Mouse (Mus musculus) liver, embryonic 13.5 days (tissue): ENCODE measurements around the gene Sbno2. TPM values are rescaled to one million over a fixed set of nuclear protein-coding genes. Genes with fewer than 3 reads are reported as not detected.

Experiments
- ATAC-seq: fragments of 200-750 bp; cut with Nextera tagmentation; 2 replicates; pipeline ENCODE4 v1.8.0; 2017; ENCODE audit warnings: low read depth, mild to moderate bottlenecking, moderate number of reproducible peaks, moderate library complexity
- DNase-seq: peaks from one replicate; pipeline ENCODE4 v3.0.0; 2022
- H3K27ac ChIP-seq: fragments of 300-500 bp; sonication (generic); 2 replicates; pipeline ENCODE4 v1.5.1; 2015; ENCODE audit warnings: moderate library complexity, mild to moderate bottlenecking, inconsistent platforms
- H3K27me3 ChIP-seq: fragments of 300-500 bp; sonication (generic); 2 replicates; pipeline ENCODE4 v1.6.1; 2015; ENCODE audit warnings: mild to moderate bottlenecking, inconsistent platforms
- H3K36me3 ChIP-seq: fragments of 300-500 bp; sonication (generic); 2 replicates; pipeline ENCODE4 v1.6.1; 2015; ENCODE audit warnings: mild to moderate bottlenecking, inconsistent platforms
- H3K4me1 ChIP-seq: fragments of 300-500 bp; sonication (generic); replicated peaks from 2 replicates; pipeline ENCODE4 v1.6.1; 2015; ENCODE audit warnings: inconsistent platforms
- H3K4me2 ChIP-seq: fragments of 300-500 bp; sonication (generic); 2 replicates; pipeline ENCODE4 v1.6.1; 2015; ENCODE audit warnings: inconsistent platforms, mild to moderate bottlenecking, moderate library complexity
- H3K4me3 ChIP-seq: fragments of 300-500 bp; sonication (generic); replicated peaks from 2 replicates; pipeline ENCODE4 v1.5.1; 2015; ENCODE audit warnings: mild to moderate bottlenecking, inconsistent platforms
- H3K9ac ChIP-seq: fragments of 300-500 bp; sonication (generic); 2 replicates; pipeline ENCODE4 v1.6.1; 2015; ENCODE audit warnings: mild to moderate bottlenecking, inconsistent platforms
- H3K9me3 ChIP-seq: fragments of 300-500 bp; sonication (generic); replicated peaks from 2 replicates; pipeline ENCODE4 v1.6.1; 2016; ENCODE audit warnings: inconsistent platforms
- WGBS: fragments of 180-500 bp; shearing (Covaris S2); methylation state at CpG from one replicate; pipeline ENCODE4 v1.1.7; 2015; ENCODE audit not compliant: insufficient replicate concordance; 5-methylcytosine and 5-hydroxymethylcytosine counted together
- polyA plus RNA-seq: library from polyadenylated mRNA; unstranded; fragments of >200 nt; fragmentation: Nextera tagmentation; extraction: Ambion mirVana; gene quantifications from 2 replicates; pipeline ENCODE4 v1.2.1, GENCODE M21; 2015

Gene Sbno2
- polyA plus RNA-seq, 1 experiment from 2014 or later: 9.2 TPM

GRCm38 (mm10) chr10:80147719-80148601, 42.6 kb upstream of the Sbno2 start, which contains the start of gene Midn:
Gene Midn, plus strand, starts transcription at chr10:80148272.
- WGBS: under 1% methylated on average over 36 of the region's 42 CpGs
- peaks cover 70% of the 10 kb centered on the region for H3K36me3 ChIP-seq
- peak within 1 kb of the TSS; percentile 99 for H3K4me2 ChIP-seq
- DNase-seq (peak; percentile 70), ATAC-seq (peak; percentile 33)
- peaks cover 88% of the 10 kb centered on the region for H3K4me1 ChIP-seq
- no peaks in the 10 kb centered on the region for H3K9me3 ChIP-seq
- peak within 1 kb of the TSS; percentile 91 for H3K4me3 ChIP-seq
- H3K27ac ChIP-seq: peak within 1 kb of the TSS; percentile 98
- peak within 1 kb of the TSS; percentile 90 for H3K9ac ChIP-seq
- no peaks in the 10 kb centered on the region for H3K27me3 ChIP-seq

GRCm38 (mm10) chr10:80147146-80147718, 41.9 kb upstream of the Sbno2 start:
- peak overlapping the region; percentile 91 for H3K4me3 ChIP-seq
- 25% methylated on average over 5 of the region's 5 CpGs for WGBS
- no peaks in the 10 kb centered on the region for H3K9me3 ChIP-seq
- H3K27me3 ChIP-seq: no peaks in the 10 kb centered on the region
- DNase-seq: peak; percentile 53
- ATAC-seq: no peak
- peak overlapping the region; percentile 90 for H3K9ac ChIP-seq
- peaks cover 62% of the 10 kb centered on the region for H3K36me3 ChIP-seq
- H3K4me1 ChIP-seq: peaks cover 88% of the 10 kb centered on the region
- H3K4me2 ChIP-seq: peak overlapping the region; percentile 99
- H3K27ac ChIP-seq: peak overlapping the region; percentile 98

- 62% methylated on average over 4 of the region's 4 CpGs for WGBS
- Histone ChIP-seq H3K9me3 (no peaks in the 10 kb centered on the region), H3K4me1 (peaks cover 85% of the 10 kb centered on the region), H3K4me3 (peak overlapping the region; percentile 91; the same call in 1 of the 2 replicates), H3K4me2 (peak overlapping the region; percentile 99), H3K27ac (peak overlapping the region; percentile 98), H3K27me3 (no peaks in the 10 kb centered on the region), H3K36me3 (peaks cover 56% of the 10 kb centered on the region), H3K9ac (peak overlapping the region; percentile 90)
- no peak for ATAC-seq
- no peak for DNase-seq
Measured at GRCm38 (mm10) chr10:80146568-80147011, 41.2 kb upstream of the Sbno2 start.

- no peak for ATAC-seq
- peaks cover 49% of the 10 kb centered on the region for H3K36me3 ChIP-seq
- peak overlapping the region; percentile 16 for H3K4me3 ChIP-seq
- 61% methylated on average over 6 of the region's 6 CpGs for WGBS
- no peak for DNase-seq
- H3K9ac ChIP-seq: peak overlapping the region; percentile 90
- H3K9me3 ChIP-seq: no peaks in the 10 kb centered on the region
- H3K27ac ChIP-seq: peak overlapping the region; percentile 98
- H3K4me2 ChIP-seq: peak overlapping the region; percentile 99
- peaks cover 83% of the 10 kb centered on the region for H3K4me1 ChIP-seq
- H3K27me3 ChIP-seq: no peaks in the 10 kb centered on the region
Measured at GRCm38 (mm10) chr10:80145896-80146295, 40.5 kb upstream of the Sbno2 start.

- peaks cover 82% of the 10 kb centered on the region for H3K4me1 ChIP-seq
- no peaks in the 10 kb centered on the region for H3K9me3 ChIP-seq
- peak overlapping the region; percentile 98 for H3K27ac ChIP-seq
- 71% methylated on average over 20 of the region's 20 CpGs for WGBS
- no peaks in the 10 kb centered on the region for H3K27me3 ChIP-seq
- H3K36me3 ChIP-seq: peaks cover 42% of the 10 kb centered on the region
- ATAC-seq (no peak), DNase-seq (peak; percentile 61)
- peak overlapping the region; percentile 99 for H3K4me2 ChIP-seq
- peak overlapping the region; percentile 90 for H3K9ac ChIP-seq
- no peak overlapping the region for H3K4me3 ChIP-seq
Measured at GRCm38 (mm10) chr10:80144864-80145838, 39.8 kb upstream of the Sbno2 start.

- H3K9ac ChIP-seq: no peak overlapping the region
- H3K36me3 ChIP-seq: peaks cover 36% of the 10 kb centered on the region
- ATAC-seq (no peak), DNase-seq (no peak)
- no peak overlapping the region for H3K4me2 ChIP-seq
- peaks cover 86% of the 10 kb centered on the region for H3K4me1 ChIP-seq
- 0 out of 2 replicates have a peak overlapping the region, but pooled peaks have one; percentile 82 for H3K4me3 ChIP-seq
- H3K9me3 ChIP-seq: no peaks in the 10 kb centered on the region
- peak overlapping the region; percentile 98; the same call in 1 of the 2 replicates for H3K27ac ChIP-seq
- WGBS: 89% methylated on average over 12 of the region's 12 CpGs
- H3K27me3 ChIP-seq: peaks cover 9% of the 10 kb centered on the region
Measured at GRCm38 (mm10) chr10:80144159-80144558, 38.8 kb upstream of the Sbno2 start.

- DNase-seq (no peak), ATAC-seq (no peak)
- 88% methylated on average over 7 of the region's 7 CpGs for WGBS
- Histone ChIP-seq H3K4me3 (peak overlapping the region; percentile 82), H3K9ac (peak overlapping the region; percentile 14; the same call in 1 of the 2 replicates), H3K4me1 (peaks cover 91% of the 10 kb centered on the region), H3K27me3 (peaks cover 14% of the 10 kb centered on the region), H3K9me3 (no peaks in the 10 kb centered on the region), H3K4me2 (peak overlapping the region; percentile 96), H3K36me3 (peaks cover 36% of the 10 kb centered on the region), H3K27ac (no peak overlapping the region)
Measured at GRCm38 (mm10) chr10:80143664-80144063, 38.3 kb upstream of the Sbno2 start.

GRCm38 (mm10) chr10:80142530-80142925, 37.2 kb upstream of the Sbno2 start:
- H3K4me1 ChIP-seq: peaks cover 93% of the 10 kb centered on the region
- peak overlapping the region; percentile 96 for H3K4me2 ChIP-seq
- peak; percentile 24 for ATAC-seq
- peak overlapping the region; percentile 95 for H3K27ac ChIP-seq
- peak overlapping the region; percentile 93 for H3K9ac ChIP-seq
- peak; percentile 59 for DNase-seq
- peaks cover 36% of the 10 kb centered on the region for H3K36me3 ChIP-seq
- WGBS: 0% methylated on average over 15 of the region's 15 CpGs
- peak overlapping the region; percentile 82 for H3K4me3 ChIP-seq
- H3K27me3 ChIP-seq: peaks cover 25% of the 10 kb centered on the region
- no peaks in the 10 kb centered on the region for H3K9me3 ChIP-seq

- H3K4me1 ChIP-seq: peaks cover 93% of the 10 kb centered on the region
- H3K4me3 ChIP-seq: peak overlapping the region; percentile 82
- H3K4me2 ChIP-seq: peak overlapping the region; percentile 96
- 1% methylated on average over 43 of the region's 43 CpGs for WGBS
- H3K36me3 ChIP-seq: peaks cover 36% of the 10 kb centered on the region
- peak overlapping the region; percentile 93 for H3K9ac ChIP-seq
- no peaks in the 10 kb centered on the region for H3K9me3 ChIP-seq
- DNase-seq (peak; percentile 97), ATAC-seq (peak; percentile 81)
- peak overlapping the region; percentile 95 for H3K27ac ChIP-seq
- H3K27me3 ChIP-seq: peaks cover 31% of the 10 kb centered on the region
Measured at GRCm38 (mm10) chr10:80141786-80142529, 36.6 kb upstream of the Sbno2 start.

- DNase-seq: peak; percentile 97
- Histone ChIP-seq H3K9ac (peak overlapping the region; percentile 74), H3K4me3 (peak overlapping the region; percentile 82), H3K4me1 (peaks cover 93% of the 10 kb centered on the region), H3K4me2 (peak overlapping the region; percentile 96), H3K27me3 (peaks cover 38% of the 10 kb centered on the region), H3K9me3 (no peaks in the 10 kb centered on the region), H3K27ac (peak overlapping the region; percentile 82), H3K36me3 (peaks cover 32% of the 10 kb centered on the region)
- ATAC-seq: peak; percentile 75
- under 1% methylated on average over 29 of the region's 29 CpGs for WGBS
Measured at GRCm38 (mm10) chr10:80141243-80141642, 35.9 kb upstream of the Sbno2 start.
